Mouse (Mus musculus) common myeloid progenitor, adult 5-6 weeks (primary cell): ENCODE results near the gene Gm8332. TPM values are rescaled to one million over a fixed set of nuclear protein-coding genes. Genes with fewer than 3 reads are reported as not detected.
"Not testable (repeated sequence)": the region's sequence is repeated elsewhere in the genome, so short reads cannot be mapped to it uniquely, and the experiment has no call there.

ENCODE experiments used
- ATAC-seq: replicated peaks from 2 replicates; pipeline ENCODE4 v1.8.0; 2016; ENCODE audit warnings: low read depth, mild to moderate bottlenecking, moderate TSS enrichment, inconsistent platforms; ENCODE audit not compliant: poor library complexity, severe bottlenecking
- total RNA-seq: library from RNA; stranded (forward); fragments of 200-1000, 187-1606 nt; gene quantifications from 2 replicates; pipeline ENCODE4 v1.2.3, GENCODE M21; 2017

The Gm8332 gene
- not detected in 2 replicates for total RNA-seq

- ATAC-seq: not testable (repeated sequence)
Observed at GRCm38 (mm10) chr12:88250000-88250399, at the start of gene Gm8332. Gene Gm8332 (minus strand): TSS chr12:88250100.

- ATAC-seq: not testable (repeated sequence)
Observed at GRCm38 (mm10) chr12:88297171-88297570, 47.3 kb upstream of the Gm8332 start.

GRCm38 (mm10) chr12:88293082-88293481, 43.2 kb upstream of the Gm8332 start:
- not testable (repeated sequence) for ATAC-seq

GRCm38 (mm10) chr12:88285224-88285623, 35.3 kb upstream of the Gm8332 start:
- not testable (repeated sequence) for ATAC-seq

- not testable (repeated sequence) for ATAC-seq
Observed at GRCm38 (mm10) chr12:88274400-88274799, 24.5 kb upstream of the Gm8332 start, which contains the start of gene Gm5662. Gene Gm5662 (minus strand): TSS chr12:88274500.

GRCm38 (mm10) chr12:88257241-88257640, 7.3 kb upstream of the Gm8332 start:
- ATAC-seq: no peak

GRCm38 (mm10) chr12:88255917-88256316, 6.0 kb upstream of the Gm8332 start:
- not testable (repeated sequence) for ATAC-seq

GRCm38 (mm10) chr12:88245786-88246185, 4.1 kb downstream of the Gm8332 start:
- not testable (repeated sequence) for ATAC-seq

- ATAC-seq: not testable (repeated sequence)
Observed at GRCm38 (mm10) chr12:88242940-88243339, 7.0 kb downstream of the Gm8332 start.

- no peak for ATAC-seq
Observed at GRCm38 (mm10) chr12:88219445-88219844, 30.5 kb downstream of the Gm8332 start.

GRCm38 (mm10) chr12:88218059-88218458, 31.8 kb downstream of the Gm8332 start:
- ATAC-seq: not testable (repeated sequence)

GRCm38 (mm10) chr12:88214641-88215040, 35.3 kb downstream of the Gm8332 start:
- ATAC-seq: no peak

GRCm38 (mm10) chr12:88211458-88211857, 38.4 kb downstream of the Gm8332 start:
- not testable (repeated sequence) for ATAC-seq

GRCm38 (mm10) chr12:88202856-88203255, 47.0 kb downstream of the Gm8332 start:
- ATAC-seq: no peak

Other genes starting within 250 kb of the Gm8332 start
- gene Gm2075, start 238.3 kb downstream of the Gm8332 start, total RNA-seq: not detected in 2 replicates
- not detected in 2 replicates for gene Gm6803, start 231.3 kb downstream of the Gm8332 start, total RNA-seq
- gene Gm2056, start 223.1 kb downstream of the Gm8332 start, total RNA-seq: not detected in 2 replicates
- not detected in 2 replicates for gene Gm16368, start 166.4 kb downstream of the Gm8332 start, total RNA-seq
- gene Gm10436, start 68.0 kb downstream of the Gm8332 start, total RNA-seq: not detected in 2 replicates
- not detected in 2 replicates for gene Gm5662, start 24.4 kb upstream of the Gm8332 start, total RNA-seq
- gene Gm5039, start 73.9 kb upstream of the Gm8332 start, total RNA-seq: not detected in 2 replicates
- gene Adck1, start 110.5 kb upstream of the Gm8332 start, total RNA-seq: 14.0 and 19.0 TPM in 2 replicates